Mouse (Mus musculus): ENCODE measurements around the gene Fkbp15. TPM values are rescaled to one million over a fixed set of nuclear protein-coding genes. Genes with fewer than 3 reads are reported as not detected.

The Fkbp15 gene
- polyA plus RNA-seq, 1 experiment from 2014 or later = 24.3 TPM

GRCm38 (mm10) chr4:62367586-62367985, 7.2 kb upstream of the Fkbp15 start:
- Histone ChIP-seq H3K27ac (no peak overlapping the region), H3K9ac (no peak overlapping the region), H3K4me3 (replicated peaks) (no peak overlapping the region), H3K36me3 (no peaks in the 10 kb centered on the region), H3K9me3 (replicated peaks) (no peaks in the 10 kb centered on the region), H3K4me2 (no peak overlapping the region), H3K4me1 (peaks cover 9% of the 10 kb centered on the region), H3K27me3 (no peaks in the 10 kb centered on the region)
- WGBS = 87% methylated on average over 6 of the region's 6 CpGs
- ATAC-seq (replicated peaks; ENCODE audit: low FRiP score) = no peak

GRCm38 (mm10) chr4:62366291-62366690, 5.9 kb upstream of the Fkbp15 start:
- no peak for ATAC-seq (replicated peaks; ENCODE audit: low FRiP score)
- Histone ChIP-seq H3K27ac (no peak overlapping the region), H3K4me1 (peaks cover 18% of the 10 kb centered on the region), H3K36me3 (no peaks in the 10 kb centered on the region), H3K4me3 (replicated peaks) (no peak overlapping the region), H3K4me2 (no peak overlapping the region), H3K27me3 (no peaks in the 10 kb centered on the region), H3K9me3 (replicated peaks) (no peaks in the 10 kb centered on the region), H3K9ac (no peak overlapping the region)
- 76% methylated on average over 4 of the region's 4 CpGs for WGBS

- ATAC-seq (replicated peaks; ENCODE audit: low FRiP score) = no peak
- Histone ChIP-seq H3K36me3 (no peaks in the 10 kb centered on the region), H3K4me2 (no peak overlapping the region), H3K4me1 (peaks cover 25% of the 10 kb centered on the region), H3K27me3 (no peaks in the 10 kb centered on the region), H3K9ac (no peak overlapping the region), H3K9me3 (replicated peaks) (no peaks in the 10 kb centered on the region), H3K27ac (no peak overlapping the region), H3K4me3 (replicated peaks) (no peak overlapping the region)
- 85% methylated on average over 8 of the region's 8 CpGs for WGBS
These were observed 4.0 kb upstream of the Fkbp15 start for GRCm38 (mm10) chr4:62364299-62364698.

- Histone ChIP-seq H3K27me3 (no peaks in the 10 kb centered on the region), H3K9ac (no peak overlapping the region), H3K4me3 (replicated peaks) (no peak overlapping the region), H3K4me1 (peaks cover 31% of the 10 kb centered on the region), H3K36me3 (no peaks in the 10 kb centered on the region), H3K4me2 (no peak overlapping the region), H3K27ac (no peak overlapping the region), H3K9me3 (replicated peaks) (no peaks in the 10 kb centered on the region)
- WGBS = 69% methylated on average over 2 of the region's 2 CpGs
- no peak for ATAC-seq (replicated peaks; ENCODE audit: low FRiP score)
These were observed 2.1 kb upstream of the Fkbp15 start for GRCm38 (mm10) chr4:62362437-62362836.

GRCm38 (mm10) chr4:62361997-62362396, 1.6 kb upstream of the Fkbp15 start:
- Histone ChIP-seq H3K9me3 (replicated peaks) (no peaks in the 10 kb centered on the region), H3K4me2 (peak overlapping the region; percentile 68), H3K9ac (peak overlapping the region; percentile 66; the same call in 1 of the 2 replicates), H3K36me3 (peaks cover under 1% of the 10 kb centered on the region; the same call in 1 of the 2 replicates), H3K4me3 (replicated peaks) (peak overlapping the region; percentile 87), H3K27ac (no peak overlapping the region), H3K27me3 (no peaks in the 10 kb centered on the region), H3K4me1 (peaks cover 31% of the 10 kb centered on the region)
- ATAC-seq (replicated peaks; ENCODE audit: low FRiP score) = no peak
- WGBS = 76% methylated on average over 1 of the region's 1 CpGs

- H3K4me3 ChIP-seq (replicated peaks) = peak overlapping the region; percentile 87
- H3K36me3 ChIP-seq = peaks cover 5% of the 10 kb centered on the region; the same call in 1 of the 2 replicates
- H3K27ac ChIP-seq = 0 out of 2 replicates have a peak overlapping the region, but pooled peaks have one; percentile 72
- H3K4me2 ChIP-seq = peak overlapping the region; percentile 68
- H3K4me1 ChIP-seq = peaks cover 31% of the 10 kb centered on the region
- H3K27me3 ChIP-seq = no peaks in the 10 kb centered on the region
- no peak for ATAC-seq (replicated peaks; ENCODE audit: low FRiP score)
- WGBS = 36% methylated on average over 6 of the region's 6 CpGs
- peak overlapping the region; percentile 66 for H3K9ac ChIP-seq
- H3K9me3 ChIP-seq (replicated peaks) = no peaks in the 10 kb centered on the region
These were observed 1.2 kb upstream of the Fkbp15 start for GRCm38 (mm10) chr4:62361571-62361970.

- Histone ChIP-seq H3K4me1 (peaks cover 31% of the 10 kb centered on the region), H3K36me3 (peaks cover 6% of the 10 kb centered on the region; the same call in 1 of the 2 replicates), H3K4me2 (peak overlapping the region; percentile 68), H3K27me3 (no peaks in the 10 kb centered on the region), H3K4me3 (replicated peaks) (peak overlapping the region; percentile 87), H3K9me3 (replicated peaks) (no peaks in the 10 kb centered on the region), H3K27ac (peak overlapping the region; percentile 72), H3K9ac (peak overlapping the region; percentile 66)
- under 1% methylated on average over 20 of the region's 22 CpGs for WGBS
- ATAC-seq (replicated peaks; ENCODE audit: low FRiP score) = peak; percentile 27; the same call in 1 of the 2 replicates
These were observed 582 bp upstream of the Fkbp15 start for GRCm38 (mm10) chr4:62360805-62361455.

- Histone ChIP-seq H3K36me3 (peaks cover 6% of the 10 kb centered on the region; the same call in 1 of the 2 replicates), H3K27me3 (no peaks in the 10 kb centered on the region), H3K27ac (0 out of 2 replicates have a peak overlapping the region, but pooled peaks have one; percentile 85), H3K9ac (peak overlapping the region; percentile 71), H3K9me3 (replicated peaks) (no peaks in the 10 kb centered on the region), H3K4me3 (replicated peaks) (peak overlapping the region; percentile 87), H3K4me2 (peak overlapping the region; percentile 61), H3K4me1 (peaks cover 25% of the 10 kb centered on the region)
- no peak for ATAC-seq (replicated peaks; ENCODE audit: low FRiP score)
- 45% methylated on average over 7 of the region's 7 CpGs for WGBS
These were observed 1.0 kb downstream of the Fkbp15 start for GRCm38 (mm10) chr4:62359256-62359775.

GRCm38 (mm10) chr4:62357631-62358148, 2.7 kb downstream of the Fkbp15 start:
- Histone ChIP-seq H3K27me3 (no peaks in the 10 kb centered on the region), H3K4me3 (replicated peaks) (no peak overlapping the region), H3K36me3 (peaks cover 6% of the 10 kb centered on the region; the same call in 1 of the 2 replicates), H3K4me2 (no peak overlapping the region), H3K9me3 (replicated peaks) (no peaks in the 10 kb centered on the region), H3K4me1 (peaks cover 25% of the 10 kb centered on the region), H3K27ac (no peak overlapping the region), H3K9ac (no peak overlapping the region)
- ATAC-seq (replicated peaks; ENCODE audit: low FRiP score) = no peak
- 95% methylated on average over 1 of the region's 1 CpGs for WGBS

GRCm38 (mm10) chr4:62349371-62349770, 11.0 kb downstream of the Fkbp15 start:
- Histone ChIP-seq H3K27me3 (no peaks in the 10 kb centered on the region), H3K4me3 (replicated peaks) (no peak overlapping the region), H3K9me3 (replicated peaks) (no peaks in the 10 kb centered on the region), H3K4me2 (no peak overlapping the region), H3K4me1 (peaks cover 8% of the 10 kb centered on the region; the same call in 1 of the 2 replicates), H3K9ac (no peak overlapping the region), H3K36me3 (peaks cover 40% of the 10 kb centered on the region), H3K27ac (no peak overlapping the region)
- ATAC-seq (replicated peaks; ENCODE audit: low FRiP score) = no peak
- 95% methylated on average over 2 of the region's 2 CpGs for WGBS

- Histone ChIP-seq H3K4me2 (0 out of 2 replicates have a peak overlapping the region, but pooled peaks have one; percentile 3), H3K9ac (no peak overlapping the region), H3K36me3 (peaks cover 49% of the 10 kb centered on the region)
These were observed 12.0 kb downstream of the Fkbp15 start for GRCm38 (mm10) chr4:62348329-62348705.

GRCm38 (mm10) chr4:62347605-62348328, 12.6 kb downstream of the Fkbp15 start:
- H3K27ac ChIP-seq = peak overlapping the region; percentile 72
- H3K9me3 ChIP-seq (replicated peaks) = no peaks in the 10 kb centered on the region
- no peaks in the 10 kb centered on the region for H3K27me3 ChIP-seq
- H3K4me1 ChIP-seq = peaks cover 8% of the 10 kb centered on the region; the same call in 1 of the 2 replicates
- WGBS = 54% methylated on average over 9 of the region's 9 CpGs
- ATAC-seq (replicated peaks; ENCODE audit: low FRiP score) = no peak; the same call in 1 of the 2 replicates
- H3K9ac ChIP-seq = no peak overlapping the region
- peaks cover 54% of the 10 kb centered on the region for H3K36me3 ChIP-seq
- H3K4me2 ChIP-seq = no peak overlapping the region
- no peak overlapping the region for H3K4me3 ChIP-seq (replicated peaks)

More at GRCm38 (mm10) chr4:62348329-62348705, 12.0 kb downstream of the Fkbp15 start:
- 53% methylated on average over 2 of the region's 2 CpGs for WGBS
- Histone ChIP-seq H3K4me1 (peaks cover 8% of the 10 kb centered on the region; the same call in 1 of the 2 replicates), H3K4me3 (replicated peaks) (no peak overlapping the region), H3K27me3 (no peaks in the 10 kb centered on the region), H3K27ac (peak overlapping the region; percentile 72), H3K9me3 (replicated peaks) (no peaks in the 10 kb centered on the region)
- no peak for ATAC-seq (replicated peaks; ENCODE audit: low FRiP score)

Measured in kidney, embryonic 15.5 days (tissue).